8 mouse cellular contexts compared by ENCODE assay signal in the genomic region with DNA sequence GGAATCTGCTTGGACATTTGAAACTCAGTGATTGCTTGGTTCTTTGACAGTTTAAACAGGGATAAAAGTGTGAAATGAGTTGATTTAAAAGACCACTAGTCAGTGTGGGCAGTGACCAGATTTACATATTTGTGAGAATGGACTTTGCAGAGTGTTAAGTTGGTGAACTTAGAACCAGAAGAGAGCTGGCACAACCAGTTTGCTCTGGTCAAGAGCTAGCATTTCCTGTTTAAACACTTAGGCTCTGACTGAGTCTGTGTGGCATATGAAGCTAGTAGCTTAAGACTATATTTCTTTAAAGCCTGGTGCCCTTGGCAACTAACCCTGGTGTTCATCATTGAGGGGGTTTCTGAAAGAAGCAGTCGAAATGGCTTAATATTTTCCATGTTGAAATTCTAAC. TPM values are rescaled to one million over a fixed set of nuclear protein-coding genes. Genes with fewer than 3 reads are reported as not detected.
DNase-seq lines count a peak whose midpoint lies in the region; ATAC-seq lines count a peak whose summit lies in the region.

No protein-coding gene starts in this region.

- H3K27me3 ChIP-seq in forebrain, embryonic 10.5 days (ENCODE audit: poor library complexity, severe bottlenecking) = no peaks in the 10 kb centered on the region
- no peaks in the 10 kb centered on the region for H3K27me3 ChIP-seq in forebrain, embryonic 11.5 days (ENCODE audit: control insufficient read depth, insufficient read depth, low read length)
- no peaks in the 10 kb centered on the region for H3K27me3 ChIP-seq in hindbrain, embryonic 13.5 days
- no peaks in the 10 kb centered on the region for H3K27me3 ChIP-seq in limb, embryonic 12.5 days

- no peak overlapping the region for H3K9ac ChIP-seq in forebrain, embryonic 11.5 days (ENCODE audit: low read length)
- no peak overlapping the region; the same call in 1 of the 2 replicates for H3K9ac ChIP-seq in hindbrain, embryonic 13.5 days
- H3K9ac ChIP-seq in limb, embryonic 12.5 days (replicated peaks) = peak overlapping the region; percentile 79; the same call in 1 of the 2 replicates

- H3K36me3 ChIP-seq in forebrain, embryonic 10.5 days (replicated peaks) = peaks cover 20% of the 10 kb centered on the region
- H3K36me3 ChIP-seq in forebrain, embryonic 11.5 days (ENCODE audit: control insufficient read depth, insufficient read depth, low read length) = no peaks in the 10 kb centered on the region; the same call in 1 of the 2 replicates
- H3K36me3 ChIP-seq in hindbrain, embryonic 13.5 days = peaks cover 31% of the 10 kb centered on the region
- H3K36me3 ChIP-seq in limb, embryonic 12.5 days = peaks cover 29% of the 10 kb centered on the region

- no peak overlapping the region for H3K27ac ChIP-seq in forebrain, embryonic 10.5 days
- no peak overlapping the region for H3K27ac ChIP-seq in forebrain, embryonic 11.5 days (ENCODE audit: low read depth, low read length)
- H3K27ac ChIP-seq in hindbrain, embryonic 13.5 days = no peak overlapping the region
- H3K27ac ChIP-seq in limb, embryonic 12.5 days = no peak overlapping the region

- no peak overlapping the region for H3K4me2 ChIP-seq in forebrain, embryonic 11.5 days (ENCODE audit: low read depth, low read length, severe bottlenecking)
- H3K4me2 ChIP-seq in hindbrain, embryonic 13.5 days = peak overlapping the region; percentile 68
- H3K4me2 ChIP-seq in limb, embryonic 12.5 days = peak overlapping the region; percentile 69

- H3K9me3 ChIP-seq in forebrain, embryonic 10.5 days = no peaks in the 10 kb centered on the region
- H3K9me3 ChIP-seq in forebrain, embryonic 11.5 days (ENCODE audit: control insufficient read depth, low read length) = no peaks in the 10 kb centered on the region
- no peaks in the 10 kb centered on the region for H3K9me3 ChIP-seq in hindbrain, embryonic 13.5 days
- no peaks in the 10 kb centered on the region for H3K9me3 ChIP-seq in limb, embryonic 12.5 days

- H3K4me1 ChIP-seq in forebrain, embryonic 10.5 days = peaks cover 34% of the 10 kb centered on the region
- H3K4me1 ChIP-seq in forebrain, embryonic 11.5 days (replicated peaks; ENCODE audit: control insufficient read depth, insufficient read depth, low read length) = 0 out of 2 replicates have a peak, but pooled peaks cover 2% of the 10 kb centered on the region
- H3K4me1 ChIP-seq in hindbrain, embryonic 13.5 days (replicated peaks) = peaks cover 20% of the 10 kb centered on the region
- peaks cover 17% of the 10 kb centered on the region for H3K4me1 ChIP-seq in limb, embryonic 12.5 days (replicated peaks)

- peak overlapping the region; percentile 62 for H3K4me3 ChIP-seq in forebrain, embryonic 10.5 days
- H3K4me3 ChIP-seq in forebrain, embryonic 11.5 days (ENCODE audit: low read depth, low read length) = no peak overlapping the region
- H3K4me3 ChIP-seq in hindbrain, embryonic 13.5 days = peak overlapping the region; percentile 17; the same call in 1 of the 2 replicates
- peak overlapping the region; percentile 68; the same call in 1 of the 2 replicates for H3K4me3 ChIP-seq in limb, embryonic 12.5 days (replicated peaks)

- ATAC-seq in forebrain, embryonic 11.5 days (replicated peaks; ENCODE audit: low FRiP score) = no peak
- no peak for ATAC-seq in hindbrain, embryonic 13.5 days (ENCODE audit: low FRiP score)
- ATAC-seq in limb, embryonic 12.5 days (ENCODE audit: insufficient number of reproducible peaks, insufficient read depth, low FRiP score, low TSS enrichment, low read depth) = no peak

- 92% methylated on average over 1 of the region's 1 CpGs for WGBS in forebrain, embryonic 10.5 days
- 88% methylated on average over 1 of the region's 1 CpGs for WGBS in forebrain, embryonic 11.5 days
- WGBS in hindbrain, embryonic 13.5 days = 83% methylated on average over 1 of the region's 1 CpGs
- WGBS in limb, embryonic 12.5 days = 73% methylated on average over 1 of the region's 1 CpGs

- DNase-seq in forebrain, embryonic 10.5 days (ENCODE audit: extremely low spot score, low spot score) = no peak
- no peak for DNase-seq in forebrain, embryonic 11.5 days (ENCODE audit: low spot score)
- DNase-seq in 3T3-L1 (ENCODE audit: low read depth, low spot score) = peak; percentile 21
- no peak for DNase-seq in right cerebral cortex, postnatal 14 days
- no peak for DNase-seq in layer of hippocampus, adult 11-12 months (ENCODE audit: low spot score)
- no peak for DNase-seq in frontal cortex, adult 2 months (ENCODE audit: extremely low spot score in 1 of 2, low spot score in 1 of 2)

RNA-seq across cellular contexts. Expression of gene Slc18b1, which starts 1.4 kb away (rescaled TPM):
- polyA plus RNA-seq in forebrain, embryonic 10.5 days (2016; fragmentation: Nextera tagmentation; extraction: Ambion mirVana) = 10.6 and 12.4 TPM in 2 replicates
- polyA plus RNA-seq in forebrain, embryonic 11.5 days (2014; fragmentation: Nextera tagmentation; extraction: Ambion mirVana) = 15.9 and 20.9 TPM in 2 replicates
- 22.0 and 22.2 TPM in 2 replicates for polyA plus RNA-seq in hindbrain, embryonic 13.5 days (2015; fragmentation: Nextera tagmentation; extraction: Ambion mirVana)
- 13.4 and 15.2 TPM in 2 replicates for polyA plus RNA-seq in limb, embryonic 12.5 days (2016; fragmentation: Nextera tagmentation; extraction: Ambion mirVana)
- polyA plus RNA-seq in frontal cortex, adult 2 months (2012; rRNA removed) = 20.6 and 29.9 TPM in 2 replicates

RNA-seq across cellular contexts. Expression of gene Rps12, which starts 11.1 kb away (rescaled TPM):
- 153 and 161 TPM in 2 replicates for polyA plus RNA-seq in forebrain, embryonic 10.5 days (2016; fragmentation: Nextera tagmentation; extraction: Ambion mirVana)
- 130 and 155 TPM in 2 replicates for polyA plus RNA-seq in forebrain, embryonic 11.5 days (2014; fragmentation: Nextera tagmentation; extraction: Ambion mirVana)
- 110 and 124 TPM in 2 replicates for polyA plus RNA-seq in hindbrain, embryonic 13.5 days (2015; fragmentation: Nextera tagmentation; extraction: Ambion mirVana)
- 152 and 159 TPM in 2 replicates for polyA plus RNA-seq in limb, embryonic 12.5 days (2016; fragmentation: Nextera tagmentation; extraction: Ambion mirVana)
- polyA plus RNA-seq in frontal cortex, adult 2 months (2012; rRNA removed) = 1,411 and 1,452 TPM in 2 replicates

RNA-seq across cellular contexts. Expression of gene Vnn3, which starts 53.1 kb away (rescaled TPM):
- polyA plus RNA-seq in forebrain, embryonic 10.5 days (2016; fragmentation: Nextera tagmentation; extraction: Ambion mirVana) = not detected in 2 replicates
- polyA plus RNA-seq in forebrain, embryonic 11.5 days (2014; fragmentation: Nextera tagmentation; extraction: Ambion mirVana) = not detected in 2 replicates
- polyA plus RNA-seq in hindbrain, embryonic 13.5 days (2015; fragmentation: Nextera tagmentation; extraction: Ambion mirVana) = not detected in 2 replicates
- not detected in 2 replicates for polyA plus RNA-seq in limb, embryonic 12.5 days (2016; fragmentation: Nextera tagmentation; extraction: Ambion mirVana)
- 0.04 and 0.12 TPM in 2 replicates for polyA plus RNA-seq in frontal cortex, adult 2 months (2012; rRNA removed)
